Mouse (Mus musculus) spleen, adult 2 months (tissue): ENCODE measurements around the gene Dnah2. TPM values are rescaled to one million over a fixed set of nuclear protein-coding genes. Genes with fewer than 3 reads are reported as not detected.

ENCODE experiments used
- DNase-seq, 2 experiments: peaks; one replicate each; pipeline versions ENCODE4 v3.0.0 to v3.0.0-alpha.2; 2012 to 2021; ENCODE audit warnings: low spot score in 2 of 2, low read depth in 1 of 2
- H3K27ac ChIP-seq: fragments of 200-500 bp; 2 replicates; pipeline ENCODE4 v1.5.1; 2012; ENCODE audit warnings: low read length, inconsistent platforms; ENCODE audit not compliant: insufficient read depth
- H3K27me3 ChIP-seq: fragments of 200-500 bp; 2 replicates; pipeline ENCODE4 v1.6.1; 2012; ENCODE audit warnings: mild to moderate bottlenecking, moderate library complexity, low read length, inconsistent platforms; ENCODE audit not compliant: control insufficient read depth, insufficient read depth
- H3K36me3 ChIP-seq: fragments of 200-500 bp; 2 replicates; pipeline ENCODE4 v1.6.1; 2012; ENCODE audit warnings: mild to moderate bottlenecking, low read length, inconsistent platforms; ENCODE audit not compliant: control insufficient read depth, insufficient read depth
- H3K4me1 ChIP-seq: fragments of 200-500 bp; 2 replicates; pipeline ENCODE4 v1.6.1; 2011; ENCODE audit warnings: inconsistent platforms; ENCODE audit not compliant: control insufficient read depth, insufficient read depth, insufficient read length
- H3K4me3 ChIP-seq: fragments of 200-500 bp; 2 replicates; pipeline ENCODE4 v1.5.1; 2011; ENCODE audit warnings: mild to moderate bottlenecking, inconsistent platforms; ENCODE audit not compliant: insufficient read depth, insufficient read length; ENCODE audit errors: extremely low read depth
- CTCF ChIP-seq: fragments of 200-500 bp; IDR thresholded peaks from 2 replicates; pipeline ENCODE4 v1.5.1; 2011; ENCODE audit warnings: mild to moderate bottlenecking, inconsistent platforms; ENCODE audit not compliant: insufficient read depth, insufficient read length, insufficient replicate concordance; ENCODE audit errors: extremely low read depth
- POLR2A ChIP-seq: fragments of 200-500 bp; IDR thresholded peaks from 2 replicates; pipeline ENCODE4 v1.6.1; 2011; ENCODE audit warnings: low read depth, low read length, inconsistent platforms
- WGBS: fragments of 180-500 bp; shearing (Covaris S2); methylation state at CpG from one replicate; pipeline ENCODE4 v1.1.7; 2018; 5-methylcytosine and 5-hydroxymethylcytosine counted together
- polyA plus RNA-seq: library from polyadenylated mRNA; depleted of rRNA; stranded (reverse); fragments of >200 nt; gene quantifications from 2 replicates; pipeline ENCODE4 v1.2.3, GENCODE M21; 2012

Gene Dnah2
- polyA plus RNA-seq, 1 experiment: 0.29 TPM

DNA sequence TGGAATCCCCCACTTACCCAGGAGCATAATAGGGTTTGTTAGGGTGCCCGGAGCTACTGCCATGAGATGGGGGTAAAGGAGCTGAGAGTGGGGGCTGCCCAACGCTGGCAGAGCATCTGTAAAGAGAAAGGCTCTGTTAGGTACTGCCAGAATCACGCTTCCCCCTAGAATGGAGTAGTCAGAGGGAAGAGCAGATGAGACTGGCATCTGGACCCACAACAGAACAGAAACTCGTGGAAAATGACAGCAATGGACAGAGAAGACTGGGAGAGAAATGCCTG, 141.2 kb downstream of the Dnah2 start:
- TF ChIP-seq CTCF (no peak), POLR2A (no peak)
- H3K4me1 ChIP-seq: peaks cover 5% of the 10 kb centered on the region; the same call in 1 of the 2 replicates
- H3K27me3 ChIP-seq: no peaks in the 10 kb centered on the region
- DNase-seq: no peak
- no peak overlapping the region for H3K4me3 ChIP-seq
- H3K36me3 ChIP-seq: peaks cover 33% of the 10 kb centered on the region
- 91% methylated on average over 4 of the region's 4 CpGs for WGBS
- H3K27ac ChIP-seq: no peak overlapping the region

DNA sequence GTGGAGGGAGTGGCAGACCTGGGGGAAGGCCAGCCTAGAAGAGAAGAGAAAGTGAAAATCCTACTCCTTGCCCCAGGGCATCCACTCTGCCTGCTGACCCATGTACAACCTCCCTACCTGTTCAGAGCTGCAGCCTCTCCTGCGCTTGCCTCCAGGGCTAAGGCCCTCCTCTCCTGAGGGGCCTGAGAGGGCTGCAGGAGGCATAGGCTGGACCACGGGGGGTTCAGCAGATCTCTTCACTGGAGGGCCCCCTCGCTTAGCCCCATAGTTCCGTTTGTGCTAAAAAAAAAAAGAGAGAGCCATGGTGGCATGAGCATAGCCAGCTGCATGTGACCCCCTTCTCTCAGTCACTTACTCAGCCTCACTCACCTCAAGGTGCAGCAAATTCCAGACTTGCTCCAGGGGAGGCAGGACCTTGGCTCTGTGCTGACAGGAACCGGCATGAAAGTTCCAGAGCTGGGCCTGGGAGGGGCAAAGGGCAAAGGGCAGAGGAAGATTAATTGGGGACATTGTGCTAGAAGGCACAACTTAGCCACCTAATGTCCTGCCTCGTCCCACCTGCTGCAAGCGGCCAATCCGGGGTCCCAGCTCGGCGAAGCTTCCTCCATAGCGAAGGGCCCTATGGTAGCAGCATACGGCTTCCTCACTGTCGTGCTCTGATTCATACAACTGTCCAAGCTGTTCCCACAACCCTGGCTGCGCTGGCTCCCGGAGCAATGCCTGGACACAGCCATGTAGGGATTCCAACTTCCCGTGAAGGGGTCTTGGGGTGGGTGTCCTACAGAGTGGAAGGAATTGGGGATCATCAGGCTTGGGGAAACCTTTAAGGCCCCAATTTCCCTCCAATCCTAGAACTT, 141.8 kb downstream of the Dnah2 start:
- no peak overlapping the region for H3K27ac ChIP-seq
- no peak for DNase-seq
- no peak overlapping the region for H3K4me3 ChIP-seq
- H3K36me3 ChIP-seq: peaks cover 33% of the 10 kb centered on the region
- no peak for TF ChIP-seq CTCF
- no peak for TF ChIP-seq POLR2A
- no peaks in the 10 kb centered on the region for H3K27me3 ChIP-seq
- 93% methylated on average over 16 of the region's 16 CpGs for WGBS
- H3K4me1 ChIP-seq: peaks cover 5% of the 10 kb centered on the region; the same call in 1 of the 2 replicates

- Histone ChIP-seq H3K27me3 (no peaks in the 10 kb centered on the region), H3K36me3 (peaks cover 33% of the 10 kb centered on the region), H3K27ac (no peak overlapping the region), H3K4me3 (no peak overlapping the region), H3K4me1 (peaks cover 8% of the 10 kb centered on the region; the same call in 1 of the 2 replicates)
- no peak for DNase-seq
- 97% methylated on average over 19 of the region's 19 CpGs for WGBS
- TF ChIP-seq CTCF: no peak
- TF ChIP-seq POLR2A: no peak
These were observed 142.6 kb downstream of the Dnah2 start for GRCm38 (mm10) chr11:69406282-69406681.

- H3K36me3 ChIP-seq: peaks cover 33% of the 10 kb centered on the region
- no peak overlapping the region for H3K27ac ChIP-seq
- no peak for DNase-seq
- WGBS: 93% methylated on average over 24 of the region's 24 CpGs
- TF ChIP-seq CTCF: no peak
- no peak for TF ChIP-seq POLR2A
- no peaks in the 10 kb centered on the region for H3K27me3 ChIP-seq
- H3K4me1 ChIP-seq: peaks cover 8% of the 10 kb centered on the region; the same call in 1 of the 2 replicates
- H3K4me3 ChIP-seq: no peak overlapping the region
These were observed 143.3 kb downstream of the Dnah2 start for GRCm38 (mm10) chr11:69405397-69406200.

GRCm38 (mm10) chr11:69404595-69405396, 144.1 kb downstream of the Dnah2 start:
- no peak overlapping the region for H3K4me3 ChIP-seq
- WGBS: 91% methylated on average over 23 of the region's 24 CpGs
- no peak overlapping the region for H3K27ac ChIP-seq
- H3K36me3 ChIP-seq: peaks cover 35% of the 10 kb centered on the region
- H3K27me3 ChIP-seq: no peaks in the 10 kb centered on the region
- DNase-seq: no peak
- peaks cover 8% of the 10 kb centered on the region; the same call in 1 of the 2 replicates for H3K4me1 ChIP-seq
- TF ChIP-seq CTCF (no peak), POLR2A (no peak)
